Mouse (Mus musculus) NIH3T3 (cell line): ENCODE measurements at regions not wholly inside any gene's neighbourhood (a gene's known extent, or its start where the extent isn't known, plus 50 kb on each side); places are given as distances from the start of the nearest gene placed in this dataset.

Experiments
- DNase-seq: peaks from one replicate; pipeline ENCODE4 v3.0.0-alpha.2; 2012; ENCODE audit warnings: low read depth

GRCm38 (mm10) chr10:111784065-111784853, 188.2 kb upstream of the Krr1 start:
- peak; percentile 47 for DNase-seq

- DNase-seq: peak; percentile 65
These were observed 185.3 kb upstream of the Krr1 start for GRCm38 (mm10) chr10:111787175-111787574.

- DNase-seq: no peak
These were observed 183.2 kb upstream of the Krr1 start for GRCm38 (mm10) chr10:111789264-111789663.

- DNase-seq: no peak
These were observed 181.6 kb upstream of the Krr1 start for GRCm38 (mm10) chr10:111790911-111791310.

- no peak for DNase-seq
These were observed 177.4 kb upstream of the Krr1 start for GRCm38 (mm10) chr10:111795056-111795455.

- DNase-seq: no peak
These were observed 176.7 kb upstream of the Krr1 start for GRCm38 (mm10) chr10:111795756-111796155.

- DNase-seq: peak; percentile 65
These were observed 173.6 kb upstream of the Krr1 start for GRCm38 (mm10) chr10:111798851-111799281.

GRCm38 (mm10) chr10:111799850-111800589, 172.4 kb upstream of the Krr1 start:
- no peak for DNase-seq

- no peak for DNase-seq
These were observed 171.9 kb upstream of the Krr1 start for GRCm38 (mm10) chr10:111800590-111800935.

GRCm38 (mm10) chr10:111801021-111801793, 171.3 kb upstream of the Krr1 start:
- no peak for DNase-seq

- DNase-seq: no peak
These were observed 170.6 kb upstream of the Krr1 start for GRCm38 (mm10) chr10:111801794-111802359.

- no peak for DNase-seq
These were observed 166.1 kb upstream of the Krr1 start for GRCm38 (mm10) chr10:111806333-111806732.

- DNase-seq: no peak
These were observed 165.5 kb upstream of the Krr1 start for GRCm38 (mm10) chr10:111806916-111807315.

- DNase-seq: peak; percentile 92
These were observed 158.7 kb upstream of the Krr1 start for GRCm38 (mm10) chr10:111813736-111814135.

- DNase-seq: no peak
These were observed 157.8 kb upstream of the Krr1 start for GRCm38 (mm10) chr10:111814648-111815047.

GRCm38 (mm10) chr10:111815160-111815559, 157.3 kb upstream of the Krr1 start:
- no peak for DNase-seq

- no peak for DNase-seq
These were observed 156.5 kb upstream of the Krr1 start for GRCm38 (mm10) chr10:111815821-111816599.

- DNase-seq: no peak
These were observed 152.6 kb upstream of the Krr1 start for GRCm38 (mm10) chr10:111819755-111820451.

GRCm38 (mm10) chr10:111824820-111825219, 147.6 kb upstream of the Krr1 start:
- DNase-seq: no peak

- no peak for DNase-seq
These were observed 146.3 kb upstream of the Krr1 start for GRCm38 (mm10) chr10:111826033-111826754.
